Mouse (Mus musculus) layer of hippocampus, postnatal 25 days (tissue): ENCODE results near the gene Rnpep. TPM values are rescaled to one million over a fixed set of nuclear protein-coding genes. Genes with fewer than 3 reads are reported as not detected.
"Not testable (repeated sequence)": the region's sequence is repeated elsewhere in the genome, so short reads cannot be mapped to it uniquely, and the experiment has no call there.

Experiments
- DNase-seq, 2 experiments: peaks; one replicate each; pipeline ENCODE4 v3.0.0; 2022; ENCODE audit warnings: mixed read lengths in 2 of 2, low spot score in 1 of 2; ENCODE audit errors: extremely low spot score in 1 of 2
- total RNA-seq, 2 experiments: library from RNA; stranded (reverse); gene quantifications; 2 replicates each; pipeline ENCODE4 v1.2.3; 2021

Gene Rnpep
- total RNA-seq, 2 experiments from 2014 or later: 51.3 to 57.3 TPM

GRCm38 (mm10) chr1:135260931-135261330 lies 23.0 kb downstream of the Rnpep start:
- DNase-seq: no peak

GRCm38 (mm10) chr1:135259128-135259436 lies 24.8 kb downstream of the Rnpep start:
- peak; percentile 67 to 88 for DNase-seq

DNA sequence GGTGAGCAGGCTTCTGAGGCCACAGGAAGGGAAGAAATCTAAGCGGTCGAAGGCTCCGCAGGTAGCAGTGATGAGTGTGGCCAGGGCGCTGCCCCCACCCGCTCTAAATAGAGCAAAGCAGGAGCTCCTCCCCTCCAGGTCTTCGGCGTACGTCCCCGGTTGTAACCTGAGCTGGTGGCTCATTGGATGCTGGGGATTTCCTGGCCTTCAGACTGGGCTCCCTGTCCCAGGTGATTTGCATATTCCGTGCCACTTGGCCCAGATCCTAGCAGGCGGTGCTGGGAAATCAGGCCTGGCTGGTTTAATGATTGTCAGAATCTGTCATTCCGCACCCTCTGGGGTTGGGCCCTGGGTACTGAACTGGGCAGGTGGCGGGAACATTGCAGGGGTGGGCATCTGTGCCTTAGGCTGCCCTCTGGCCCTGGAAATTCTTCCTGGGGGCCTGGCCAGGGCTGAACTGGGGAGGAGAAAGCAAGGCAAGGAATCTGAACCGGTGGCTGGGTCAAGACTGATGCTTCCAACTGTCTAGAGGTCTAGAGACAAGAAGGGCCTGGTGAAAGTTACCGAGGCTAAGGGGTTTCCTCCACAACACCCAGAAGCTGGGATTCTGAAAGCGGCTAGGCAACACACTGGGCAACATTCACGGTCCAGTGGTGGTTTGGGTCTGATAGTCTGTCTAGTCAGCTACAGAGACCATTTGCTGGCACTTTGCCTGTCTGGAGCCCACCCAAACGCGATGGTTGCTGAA lies 25.3 kb downstream of the Rnpep start, which contains the start of gene Elf3:
Gene Elf3 (minus strand): TSS at position 189 of the 748 bp plus-strand sequence.
- no peak for DNase-seq

DNA sequence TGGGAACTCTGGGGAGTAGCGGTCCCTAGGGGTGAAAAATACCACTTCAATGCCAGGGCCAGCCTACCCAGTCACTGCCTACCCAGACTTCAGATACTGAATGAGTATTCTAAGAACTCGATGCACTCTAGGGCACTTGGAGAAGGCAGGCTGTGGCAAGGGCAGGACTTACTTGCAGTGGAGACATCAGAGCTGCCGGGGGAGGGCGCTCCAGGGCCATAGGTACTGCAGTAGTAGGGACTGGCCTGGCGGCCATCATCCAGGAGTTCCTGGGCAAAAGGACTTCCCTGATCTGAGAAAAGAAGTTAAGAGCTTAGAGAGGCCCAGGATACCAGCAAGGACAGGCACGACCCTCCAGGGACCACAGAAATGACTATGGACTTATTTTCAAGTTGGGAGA lies 27.6 kb downstream of the Rnpep start:
- no peak for DNase-seq

GRCm38 (mm10) chr1:135252854-135253253 lies 31.0 kb downstream of the Rnpep start:
- DNase-seq: no peak

DNA sequence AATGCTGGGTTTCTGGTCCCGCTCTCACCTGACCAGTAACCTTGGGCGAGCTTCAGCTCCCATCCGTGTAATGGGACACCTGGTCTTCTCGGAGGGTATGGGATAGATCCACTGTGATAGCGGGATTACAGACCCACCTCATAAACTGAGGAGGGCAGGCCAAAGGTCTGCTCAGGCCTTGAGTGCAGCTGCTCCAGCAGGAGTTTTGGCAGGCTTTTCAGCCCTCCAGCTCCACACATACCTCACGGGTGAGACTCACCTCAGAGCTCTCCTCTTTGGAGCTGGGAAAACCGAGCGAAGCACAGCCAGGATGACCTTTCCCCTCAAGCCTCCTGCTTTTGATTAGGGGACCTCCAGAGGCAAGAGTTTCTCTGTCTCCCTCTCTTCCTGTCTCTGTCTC lies 32.5 kb downstream of the Rnpep start:
- DNase-seq: no peak

DNA sequence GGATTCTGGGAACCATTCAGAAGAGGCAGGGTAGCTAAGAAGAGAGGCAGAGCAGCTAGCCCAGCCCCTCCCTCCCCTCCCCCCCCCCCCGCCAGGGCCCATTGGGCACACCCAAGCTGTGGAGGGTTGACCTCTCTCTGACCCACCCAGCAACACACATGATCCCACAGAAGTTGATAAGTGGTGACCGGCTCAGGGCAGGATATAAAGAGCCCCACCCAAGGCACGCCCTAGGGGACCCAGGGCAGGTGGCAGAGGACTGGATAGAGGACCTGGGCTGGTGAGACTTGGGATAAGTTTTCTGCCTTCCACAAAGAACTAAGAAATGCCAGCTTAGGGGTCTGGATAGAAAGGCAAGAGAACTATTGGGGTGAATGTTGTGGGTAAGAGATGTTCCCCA lies 33.2 kb downstream of the Rnpep start:
- DNase-seq: no peak

DNA sequence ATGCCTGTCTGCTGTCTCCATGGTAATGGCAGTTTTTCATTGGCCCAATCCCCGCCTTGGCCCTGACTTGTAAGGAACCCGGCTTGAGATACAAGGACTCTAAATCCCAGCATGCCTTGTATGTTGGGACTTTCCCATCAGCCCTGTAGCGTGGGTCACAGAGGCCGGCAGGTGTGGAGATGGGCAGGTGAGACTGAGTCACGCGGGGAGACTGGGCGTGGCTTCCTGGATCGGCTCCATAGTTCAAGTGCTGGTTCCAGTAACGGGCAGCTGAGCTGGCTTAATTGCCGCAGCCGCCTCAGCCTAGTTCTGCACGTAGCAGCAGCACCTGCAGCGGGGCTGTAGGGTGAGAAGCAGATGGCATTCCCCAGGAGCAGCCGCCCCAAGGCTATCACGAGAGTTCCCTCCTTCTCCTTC lies 35.4 kb downstream of the Rnpep start:
- DNase-seq: peak; percentile 20 to 30

DNA sequence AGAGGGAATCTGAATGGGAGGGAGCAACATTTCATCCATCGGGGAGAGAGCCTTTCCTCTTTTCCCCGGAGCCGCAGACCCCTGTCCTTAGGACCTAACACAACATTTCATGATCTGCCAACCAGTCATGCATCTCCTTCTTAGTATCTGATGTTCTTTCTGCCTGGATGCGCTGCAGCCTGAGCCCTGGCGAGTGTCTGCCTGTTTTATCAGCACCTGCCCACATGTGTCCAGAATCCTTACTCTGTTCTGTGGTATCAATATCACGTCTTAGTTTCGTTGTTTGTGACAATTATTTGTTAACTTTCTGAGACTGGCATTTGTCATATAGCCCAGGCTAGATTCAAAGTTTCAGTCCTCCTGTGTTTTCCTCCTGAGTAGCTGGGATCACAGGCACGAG lies 39.9 kb downstream of the Rnpep start:
- DNase-seq: no peak

DNA sequence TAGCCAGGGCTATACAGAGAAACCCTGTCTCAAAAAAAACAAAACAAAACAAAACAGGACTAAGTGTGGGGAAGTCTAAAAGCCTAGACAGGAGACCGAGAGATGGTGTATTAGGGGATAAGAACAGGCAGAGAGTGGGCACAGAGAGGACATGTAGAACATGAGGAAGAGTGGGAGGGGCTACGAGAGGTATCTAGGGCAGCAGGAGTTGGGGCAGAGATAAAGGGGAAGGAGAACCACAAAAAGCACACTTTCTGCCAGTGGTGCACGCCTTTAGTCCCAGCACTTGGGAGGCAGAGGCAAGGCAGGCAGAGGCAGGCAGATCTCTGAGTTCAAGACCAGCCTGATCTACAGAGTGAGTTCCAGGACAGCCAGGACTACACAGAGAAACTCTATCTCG lies 43.7 kb downstream of the Rnpep start:
- DNase-seq: not testable (repeated sequence)

DNA sequence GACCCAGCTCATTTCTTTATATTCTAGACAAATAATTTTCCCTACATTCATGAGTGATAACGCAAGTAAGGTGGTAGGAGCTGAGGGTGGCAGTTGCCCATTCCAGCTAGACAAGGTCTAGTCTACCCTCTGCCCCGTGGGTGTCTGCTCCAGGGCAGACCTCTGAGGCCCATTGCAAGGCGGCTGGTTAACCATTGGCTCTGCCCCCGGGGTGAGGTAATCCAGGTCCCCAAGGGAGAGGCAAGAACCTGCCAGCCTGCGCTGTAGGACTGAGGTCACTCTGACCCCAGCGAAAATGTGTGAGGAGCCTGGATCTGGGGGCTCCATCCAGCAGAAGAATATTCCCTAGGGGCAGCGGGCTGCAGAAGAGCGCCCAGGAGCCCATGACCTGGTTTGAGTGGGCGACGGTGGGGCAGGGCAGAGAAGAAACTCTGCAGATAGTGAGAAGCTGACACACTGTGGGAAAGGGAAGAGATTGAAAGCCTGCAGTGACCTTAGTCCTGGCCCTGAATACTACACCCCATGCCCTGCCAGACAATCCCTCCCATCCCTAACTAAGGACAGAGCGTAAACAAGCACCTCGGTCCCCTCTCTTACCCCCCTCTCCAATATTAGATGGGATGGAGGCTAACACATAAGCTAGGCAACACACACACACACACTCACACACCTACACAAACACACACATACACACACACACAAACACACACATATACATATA lies 46.6 kb downstream of the Rnpep start:
- DNase-seq: no peak

- no peak for DNase-seq
Observed at GRCm38 (mm10) chr1:135234771-135235170, 49.1 kb downstream of the Rnpep start.

DNA sequence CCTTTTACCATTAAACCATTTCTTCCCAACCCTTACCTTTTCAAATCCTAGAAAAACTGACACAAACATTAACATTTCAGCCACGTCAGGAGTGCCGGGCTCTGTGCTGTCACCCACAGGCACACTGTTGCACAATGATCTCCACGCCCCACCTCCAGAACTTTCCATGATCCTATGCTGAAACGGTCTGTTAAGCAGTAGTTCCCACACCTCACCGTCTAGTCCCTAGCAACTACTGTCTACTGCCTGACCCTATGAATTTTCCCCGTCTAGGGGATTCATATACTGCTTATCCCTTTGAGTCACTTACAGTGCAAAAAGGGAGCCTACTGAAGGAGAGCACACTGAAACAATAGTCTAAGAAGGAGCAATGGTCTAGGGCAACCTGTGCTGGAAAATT lies 49.9 kb downstream of the Rnpep start:
- no peak for DNase-seq

GRCm38 (mm10) chr1:135231878-135232277 lies 52.0 kb downstream of the Rnpep start:
- DNase-seq: not testable (repeated sequence)

- DNase-seq: no peak
Observed at GRCm38 (mm10) chr1:135227339-135227950, 56.4 kb downstream of the Rnpep start.

DNA sequence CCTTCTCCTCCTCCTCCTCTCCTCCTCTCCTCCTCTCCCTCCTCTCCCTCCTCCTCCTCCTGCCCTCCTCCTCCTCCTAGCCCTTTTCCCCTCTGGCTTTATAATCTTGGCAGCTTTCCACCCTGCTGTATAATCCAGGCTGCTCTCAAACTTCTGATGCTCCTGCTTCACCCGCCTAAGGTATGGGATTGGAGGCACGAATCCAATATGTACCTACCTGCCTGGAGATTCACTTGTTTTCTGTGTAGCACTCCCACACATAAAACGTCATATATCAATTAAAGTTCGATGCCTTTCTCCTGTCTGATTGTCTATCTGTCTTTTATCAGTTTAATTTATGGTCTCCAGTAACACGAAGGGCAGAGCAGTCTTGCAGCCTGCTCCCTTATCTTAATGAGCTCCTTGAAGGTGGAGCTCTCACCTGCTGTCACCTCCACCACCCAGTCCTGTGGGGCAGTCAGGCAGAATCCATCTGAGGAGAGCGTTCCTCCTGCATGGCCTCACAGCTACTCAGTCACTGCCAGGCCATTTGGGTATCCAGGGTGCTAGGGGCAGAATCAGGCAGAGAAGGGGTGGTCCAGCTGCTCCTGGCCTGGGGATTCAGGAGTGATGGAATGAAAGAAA lies 58.8 kb downstream of the Rnpep start:
- no peak for DNase-seq

DNA sequence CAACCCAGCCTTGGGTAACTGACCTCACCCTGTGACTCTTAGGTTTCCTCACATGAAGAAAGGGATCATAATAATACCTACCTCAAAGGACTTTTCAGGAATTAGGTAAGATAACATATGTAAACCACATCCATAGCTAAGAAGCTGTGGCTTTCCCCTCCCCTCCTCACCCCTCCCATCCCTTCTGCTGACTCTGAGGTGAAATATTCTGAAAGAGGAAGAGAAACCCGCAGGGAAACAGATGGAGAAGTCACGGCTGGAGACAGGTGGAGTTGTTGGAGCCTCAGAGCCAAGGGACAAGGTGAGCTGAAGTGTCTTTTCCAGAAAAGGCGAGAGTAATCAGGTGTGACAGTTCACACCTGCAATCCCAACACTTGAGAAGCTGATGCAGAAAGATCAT lies 59.7 kb downstream of the Rnpep start:
- DNase-seq: no peak

- no peak for DNase-seq
Observed at GRCm38 (mm10) chr1:135217607-135218233, 66.2 kb downstream of the Rnpep start.

DNA sequence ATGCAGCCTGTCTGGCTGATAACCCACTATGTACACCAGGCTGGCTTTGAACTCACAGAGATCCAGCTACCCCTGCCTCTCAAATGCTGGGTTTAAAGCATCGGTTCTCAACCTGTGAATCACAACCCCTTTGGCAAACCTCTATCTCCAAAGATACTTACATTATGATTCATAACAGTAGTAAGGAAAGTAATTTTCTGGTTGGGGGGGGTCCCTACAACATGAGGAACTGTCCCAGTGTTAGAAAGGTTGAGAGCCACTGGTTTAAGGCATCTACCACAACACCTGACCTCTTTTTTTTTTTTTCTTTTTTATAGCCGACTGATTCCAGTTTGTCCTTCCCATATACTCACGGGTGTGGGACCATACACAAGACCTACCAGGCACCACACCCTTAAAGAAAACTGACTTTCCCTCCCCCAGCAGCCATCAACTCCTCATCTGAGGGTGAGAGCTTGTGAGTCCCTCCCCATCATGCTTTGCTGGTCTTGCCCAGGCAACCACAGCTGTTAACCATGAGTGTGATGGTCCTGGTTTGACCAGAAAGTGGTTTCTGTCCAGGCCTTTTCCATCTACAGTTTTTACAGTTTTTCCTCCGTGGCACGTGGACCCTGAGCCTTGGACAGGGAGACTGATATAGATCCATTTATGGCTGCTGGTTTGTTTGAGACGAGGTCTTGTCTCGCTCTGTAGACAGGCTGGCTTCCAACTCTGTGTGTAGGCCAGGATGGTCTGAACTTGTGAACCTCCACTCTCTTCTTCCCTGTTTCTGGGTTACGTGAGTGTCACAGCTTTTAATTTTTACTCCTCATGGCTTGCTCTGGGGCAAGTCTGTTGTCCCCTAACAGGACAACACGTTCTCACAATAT lies 69.9 kb downstream of the Rnpep start:
- DNase-seq: no peak
